Mouse (Mus musculus) cerebellum, adult 9-11 months (tissue): ENCODE measurements around the gene Gm20518.

Experiments
- DNase-seq: peaks from one replicate; pipeline ENCODE4 v3.0.0; 2022

Gm20518 gene

DNA sequence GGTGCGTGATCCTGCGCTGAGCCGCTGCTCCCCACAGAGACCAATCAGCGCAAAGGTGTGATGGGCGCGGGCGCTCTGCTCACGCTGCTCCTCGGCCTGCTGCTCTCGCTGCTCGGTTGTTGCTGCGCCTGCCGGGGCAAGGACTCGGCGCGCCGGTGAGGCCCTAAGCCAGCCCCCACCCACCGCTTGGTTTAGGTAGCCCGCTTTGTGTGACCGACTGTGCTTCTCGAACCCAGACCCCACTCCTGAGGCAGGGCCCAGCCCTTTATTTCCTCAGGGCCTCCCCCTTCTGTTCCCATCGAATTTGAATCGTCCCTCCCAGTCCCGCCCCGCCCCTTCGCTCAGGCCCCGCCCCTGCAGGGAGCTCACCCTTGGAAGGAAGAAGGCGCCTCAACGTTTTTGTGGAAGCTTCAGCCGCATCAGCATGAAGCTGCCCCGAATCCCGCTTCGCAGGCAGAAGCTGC, 87.0 kb downstream of the Gm20518 start:
- peak; percentile 40 for DNase-seq

- DNase-seq, result no peak
Observed at GRCm38 (mm10) chr16:17803675-17804448, 87.6 kb downstream of the Gm20518 start.

- no peak for DNase-seq
Observed at GRCm38 (mm10) chr16:17802839-17803674, 88.4 kb downstream of the Gm20518 start.

DNA sequence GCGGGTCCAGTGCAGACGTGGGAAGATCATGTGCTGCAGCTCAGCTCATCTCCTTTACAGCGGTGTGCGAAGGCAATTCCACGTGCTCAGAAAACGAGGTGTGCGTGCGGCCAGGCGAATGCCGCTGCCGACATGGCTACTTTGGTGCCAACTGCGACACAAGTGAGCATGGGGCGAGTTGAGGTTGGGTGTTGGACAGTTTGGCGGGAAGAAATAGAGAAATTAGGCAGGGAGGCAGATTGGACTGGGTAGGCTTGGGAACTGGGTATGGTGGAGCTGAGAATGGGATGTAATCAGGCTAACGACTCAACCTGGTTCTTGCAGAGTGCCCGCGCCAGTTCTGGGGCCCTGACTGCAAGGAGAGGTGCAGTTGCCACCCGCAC, 89.0 kb downstream of the Gm20518 start:
- no peak for DNase-seq

DNA sequence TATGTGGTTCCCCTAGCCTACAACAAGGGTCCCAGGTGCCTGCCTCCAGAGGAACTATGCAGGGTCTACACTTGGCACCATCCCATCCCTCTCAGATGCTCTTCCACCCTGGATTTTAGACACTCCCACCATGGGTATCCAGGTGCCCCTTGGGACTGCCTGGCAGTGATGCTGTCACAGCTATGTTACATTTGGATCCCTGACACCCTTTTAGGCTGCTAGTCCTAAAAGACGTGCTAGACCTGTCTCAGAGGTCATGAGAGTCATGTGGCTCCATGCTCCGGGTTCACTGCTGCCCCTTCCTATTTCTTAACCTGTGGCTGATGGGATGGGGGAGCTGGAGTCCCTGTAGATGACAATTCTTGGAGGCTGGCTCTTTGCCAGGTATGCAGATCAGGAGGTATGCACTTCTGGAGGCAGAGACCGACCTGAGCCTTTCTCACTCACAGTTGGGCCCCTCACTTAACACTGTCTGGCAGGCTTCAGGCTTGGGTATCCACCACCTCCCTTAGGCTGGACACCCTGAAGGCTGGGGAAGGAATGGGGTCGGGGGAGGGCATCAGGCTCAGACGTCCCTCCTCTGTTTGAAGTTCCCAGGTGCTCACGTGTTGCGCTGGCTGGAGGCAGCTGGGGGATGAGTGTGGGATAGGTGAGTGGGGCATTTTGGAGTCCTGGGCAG, 89.6 kb downstream of the Gm20518 start:
- DNase-seq, result no peak

GRCm38 (mm10) chr16:17799584-17799983, 91.9 kb downstream of the Gm20518 start:
- no peak for DNase-seq

- no peak for DNase-seq
Observed at GRCm38 (mm10) chr16:17798321-17799180, 92.9 kb downstream of the Gm20518 start.

- no peak for DNase-seq
Observed at GRCm38 (mm10) chr16:17797812-17798311, 93.6 kb downstream of the Gm20518 start.

- no peak for DNase-seq
Observed at GRCm38 (mm10) chr16:17796971-17797811, 94.3 kb downstream of the Gm20518 start, which contains the start of gene Scarf2. Gene Scarf2, plus strand, starts transcription at chr16:17797282.

DNA sequence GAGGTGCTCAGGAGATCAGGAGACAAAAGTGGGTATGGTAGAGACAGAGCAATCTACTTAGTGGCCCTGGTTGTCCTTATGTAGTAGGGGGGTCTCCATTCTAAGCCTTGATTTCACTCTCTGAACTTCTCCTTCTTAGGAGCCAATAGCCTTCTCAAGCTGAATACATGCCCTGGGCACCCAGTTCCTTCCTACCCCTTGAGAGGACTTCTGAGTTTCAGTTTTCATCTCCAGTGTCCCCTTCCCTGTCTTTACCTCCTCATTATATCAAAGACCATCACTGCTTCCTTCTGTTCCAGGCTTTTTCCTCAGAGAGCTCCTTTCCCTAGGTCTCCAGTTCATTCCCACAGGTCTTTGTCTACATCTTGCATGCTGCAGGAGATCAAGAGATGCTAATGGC, 95.0 kb downstream of the Gm20518 start:
- DNase-seq, result no peak

DNA sequence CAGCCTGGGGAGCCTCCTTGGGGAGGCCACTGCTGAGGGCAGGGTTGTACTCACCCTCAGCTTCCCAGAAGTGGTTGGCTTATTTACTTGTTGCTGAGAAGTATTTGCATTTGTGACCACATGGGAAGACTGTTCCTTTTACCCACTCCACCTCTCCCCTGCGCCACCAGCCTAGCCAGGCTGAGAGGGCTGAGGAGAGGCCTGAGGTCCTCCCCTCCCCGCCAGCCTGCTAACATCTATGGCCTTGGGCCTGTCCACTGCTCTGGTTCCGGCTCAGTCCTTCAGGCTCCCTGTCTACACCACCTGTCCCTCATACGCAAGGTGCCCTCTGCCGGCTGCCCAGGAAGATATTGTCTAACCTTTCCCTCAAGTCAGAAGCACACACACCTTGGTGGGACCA, 95.8 kb downstream of the Gm20518 start:
- no peak for DNase-seq

- DNase-seq, result no peak
Observed at GRCm38 (mm10) chr16:17794047-17794446, 97.4 kb downstream of the Gm20518 start.

DNA sequence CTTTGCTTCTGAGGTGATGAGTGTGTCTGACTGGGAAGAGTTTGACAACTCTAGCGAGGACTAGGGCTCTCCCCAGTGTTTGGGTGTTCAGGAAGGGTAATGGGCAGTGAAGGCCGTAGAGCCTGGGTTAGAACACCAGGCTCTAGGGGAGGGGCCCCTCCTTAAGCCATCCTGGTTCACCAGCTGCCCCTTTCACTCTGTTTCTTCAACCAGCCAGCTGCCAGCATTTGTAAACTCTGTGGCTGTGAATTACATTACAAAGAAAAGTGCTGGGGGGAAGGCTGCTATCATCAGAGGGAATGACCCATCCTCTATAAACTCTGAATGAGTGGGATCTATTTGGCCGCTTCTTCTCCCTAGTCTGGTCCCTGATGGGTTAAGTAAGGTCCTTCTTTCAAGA, 98.7 kb downstream of the Gm20518 start:
- DNase-seq, result no peak

GRCm38 (mm10) chr16:17785337-17785736, 106.1 kb downstream of the Gm20518 start:
- DNase-seq, result no peak
